Mouse (Mus musculus) midbrain, embryonic 11.5 days (tissue): ENCODE results near the gene Jpt2. TPM values are rescaled to one million over a fixed set of nuclear protein-coding genes. Genes with fewer than 3 reads are reported as not detected.

Experiments used
- ATAC-seq: fragments of 200-750 bp; cut with Nextera tagmentation; 2 replicates; pipeline ENCODE4 v1.8.0; 2017; ENCODE audit warnings: moderate TSS enrichment, moderate library complexity; ENCODE audit not compliant: low FRiP score
- DNase-seq: peaks from one replicate; pipeline ENCODE4 v3.0.0; 2015; ENCODE audit warnings: low spot score; ENCODE audit errors: missing footprints
- H3K27ac ChIP-seq: fragments of 300-500 bp; sonication (generic); 2 replicates; pipeline ENCODE4 v1.5.1; 2014; ENCODE audit warnings: low read depth, low read length
- H3K27me3 ChIP-seq: fragments of 300-500 bp; sonication (generic); 2 replicates; pipeline ENCODE4 v1.6.1; 2014; ENCODE audit warnings: mild to moderate bottlenecking, low read length, moderate library complexity, mixed read lengths; ENCODE audit not compliant: control insufficient read depth, insufficient read depth
- H3K36me3 ChIP-seq: fragments of 300-500 bp; sonication (generic); 2 replicates; pipeline ENCODE4 v1.6.1; 2014; ENCODE audit warnings: mild to moderate bottlenecking, low read length, moderate library complexity, mixed read lengths; ENCODE audit not compliant: control insufficient read depth, insufficient read depth
- H3K4me1 ChIP-seq: fragments of 300-500 bp; sonication (generic); 2 replicates; pipeline ENCODE4 v1.6.1; 2014; ENCODE audit warnings: low read length; ENCODE audit not compliant: control insufficient read depth, insufficient read depth
- H3K4me2 ChIP-seq: fragments of 300-500 bp; sonication (generic); 2 replicates; pipeline ENCODE4 v1.6.1; 2014; ENCODE audit warnings: mild to moderate bottlenecking, moderate library complexity
- H3K4me3 ChIP-seq: fragments of 300-500 bp; sonication (generic); 2 replicates; pipeline ENCODE4 v1.5.1; 2014; ENCODE audit warnings: low read depth, low read length
- H3K9ac ChIP-seq: fragments of 300-500 bp; sonication (generic); 2 replicates; pipeline ENCODE4 v1.6.1; 2014; ENCODE audit warnings: low read length
- H3K9me3 ChIP-seq: fragments of 300-500 bp; sonication (generic); 2 replicates; pipeline ENCODE4 v1.6.1; 2016; ENCODE audit warnings: low read length; ENCODE audit not compliant: control insufficient read depth
- WGBS: fragments of 180-500 bp; shearing (Covaris S2); extraction: QIAGEN DNeasy Blood & Tissue Kit; methylation state at CpG from one replicate; pipeline ENCODE4 v1.1.7; 2014; 5-methylcytosine and 5-hydroxymethylcytosine counted together
- polyA plus RNA-seq: library from polyadenylated mRNA; unstranded; fragments of >200 nt; fragmentation: Nextera tagmentation; extraction: Ambion mirVana; gene quantifications from 2 replicates; pipeline ENCODE4 v1.2.1, GENCODE M21; 2014

Gene Jpt2
- polyA plus RNA-seq: 283 and 284 TPM in 2 replicates

GRCm38 (mm10) chr17:24960135-24960851, at the start of gene Jpt2:
Gene Jpt2 (minus strand): TSS chr17:24960689.
- Histone ChIP-seq H3K4me2 (peak within 1 kb of the TSS; percentile 77), H3K27me3 (no peaks in the 10 kb centered on the region), H3K9me3 (no peaks in the 10 kb centered on the region), H3K36me3 (peaks cover 20% of the 10 kb centered on the region), H3K27ac (peak within 1 kb of the TSS; percentile 76), H3K4me1 (peaks cover 10% of the 10 kb centered on the region), H3K4me3 (peak within 1 kb of the TSS; percentile 88), H3K9ac (peak within 1 kb of the TSS; percentile 94)
- ATAC-seq: peak; percentile 100
- DNase-seq: peak; percentile 99
- under 1% methylated on average over 50 of the region's 59 CpGs for WGBS

- Histone ChIP-seq H3K27me3 (no peaks in the 10 kb centered on the region), H3K9me3 (no peaks in the 10 kb centered on the region), H3K27ac (no peak overlapping the region), H3K4me1 (no peaks in the 10 kb centered on the region), H3K9ac (no peak overlapping the region), H3K36me3 (peaks cover 18% of the 10 kb centered on the region), H3K4me3 (no peak overlapping the region), H3K4me2 (no peak overlapping the region)
- ATAC-seq (no peak), DNase-seq (no peak)
Measured at GRCm38 (mm10) chr17:25007480-25007879, 47.0 kb upstream of the Jpt2 start.

GRCm38 (mm10) chr17:25005102-25005501, 44.6 kb upstream of the Jpt2 start:
- no peak for DNase-seq

GRCm38 (mm10) chr17:24994721-24995120, 34.2 kb upstream of the Jpt2 start:
- DNase-seq (no peak), ATAC-seq (no peak)
- H3K4me2 ChIP-seq: no peak overlapping the region
- no peaks in the 10 kb centered on the region for H3K4me1 ChIP-seq
- H3K27me3 ChIP-seq: no peaks in the 10 kb centered on the region
- H3K9me3 ChIP-seq: no peaks in the 10 kb centered on the region
- WGBS: 93% methylated on average over 6 of the region's 6 CpGs
- H3K4me3 ChIP-seq: no peak overlapping the region
- no peak overlapping the region for H3K9ac ChIP-seq
- H3K27ac ChIP-seq: no peak overlapping the region
- peaks cover 34% of the 10 kb centered on the region for H3K36me3 ChIP-seq

More at GRCm38 (mm10) chr17:25005102-25005501, 44.6 kb upstream of the Jpt2 start:
- no peak overlapping the region for H3K4me2 ChIP-seq
- no peaks in the 10 kb centered on the region for H3K9me3 ChIP-seq
- ATAC-seq: no peak
- no peak overlapping the region for H3K9ac ChIP-seq
- H3K27ac ChIP-seq: no peak overlapping the region
- no peaks in the 10 kb centered on the region for H3K27me3 ChIP-seq
- WGBS: 96% methylated on average over 3 of the region's 3 CpGs
- peaks cover 11% of the 10 kb centered on the region for H3K36me3 ChIP-seq
- no peak overlapping the region for H3K4me3 ChIP-seq
- no peaks in the 10 kb centered on the region for H3K4me1 ChIP-seq

- no peak overlapping the region for H3K27ac ChIP-seq
- H3K9ac ChIP-seq: no peak overlapping the region
- H3K36me3 ChIP-seq: peaks cover 37% of the 10 kb centered on the region
- H3K27me3 ChIP-seq: no peaks in the 10 kb centered on the region
- H3K4me3 ChIP-seq: no peak overlapping the region
- no peak overlapping the region for H3K4me2 ChIP-seq
- DNase-seq: no peak
- no peaks in the 10 kb centered on the region for H3K9me3 ChIP-seq
- H3K4me1 ChIP-seq: no peaks in the 10 kb centered on the region
- no peak for ATAC-seq
- WGBS: 98% methylated on average over 6 of the region's 6 CpGs
Measured at GRCm38 (mm10) chr17:24987221-24987620, 26.7 kb upstream of the Jpt2 start.

GRCm38 (mm10) chr17:24960852-24961715, 595 bp upstream of the Jpt2 start:
- Histone ChIP-seq H3K4me1 (peaks cover 10% of the 10 kb centered on the region), H3K9me3 (no peaks in the 10 kb centered on the region), H3K4me2 (peak overlapping the region; percentile 45), H3K36me3 (peaks cover 23% of the 10 kb centered on the region), H3K4me3 (peak overlapping the region; percentile 88), H3K9ac (no peak overlapping the region), H3K27ac (no peak overlapping the region), H3K27me3 (no peaks in the 10 kb centered on the region)
- DNase-seq (no peak), ATAC-seq (peak; percentile 61)
- WGBS: 17% methylated on average over 21 of the region's 21 CpGs

- DNase-seq (peak; percentile 85), ATAC-seq (no peak)
- Histone ChIP-seq H3K27ac (no peak overlapping the region), H3K9ac (peak overlapping the region; percentile 94), H3K9me3 (no peaks in the 10 kb centered on the region), H3K27me3 (no peaks in the 10 kb centered on the region), H3K4me1 (peaks cover 10% of the 10 kb centered on the region), H3K4me2 (peak overlapping the region; percentile 77), H3K4me3 (peak overlapping the region; percentile 88), H3K36me3 (peaks cover 21% of the 10 kb centered on the region)
- 56% methylated on average over 8 of the region's 8 CpGs for WGBS
Measured at GRCm38 (mm10) chr17:24959371-24959770, 1.1 kb downstream of the Jpt2 start.

- DNase-seq (no peak), ATAC-seq (no peak)
- Histone ChIP-seq H3K4me2 (no peak overlapping the region), H3K9ac (no peak overlapping the region), H3K4me1 (no peaks in the 10 kb centered on the region), H3K9me3 (no peaks in the 10 kb centered on the region), H3K4me3 (no peak overlapping the region), H3K36me3 (peaks cover 15% of the 10 kb centered on the region), H3K27ac (no peak overlapping the region), H3K27me3 (no peaks in the 10 kb centered on the region)
- WGBS: 89% methylated on average over 2 of the region's 2 CpGs
Measured at GRCm38 (mm10) chr17:24953291-24953690, 7.2 kb downstream of the Jpt2 start.

GRCm38 (mm10) chr17:24950671-24951070, 9.8 kb downstream of the Jpt2 start:
- Histone ChIP-seq H3K9me3 (no peaks in the 10 kb centered on the region), H3K36me3 (peaks cover 24% of the 10 kb centered on the region), H3K27me3 (no peaks in the 10 kb centered on the region), H3K4me2 (no peak overlapping the region), H3K27ac (no peak overlapping the region), H3K4me3 (no peak overlapping the region), H3K4me1 (no peaks in the 10 kb centered on the region), H3K9ac (no peak overlapping the region)
- WGBS: 83% methylated on average over 2 of the region's 2 CpGs
- DNase-seq (no peak), ATAC-seq (no peak)
